Mouse (Mus musculus) frontal cortex, postnatal 36 days (tissue): ENCODE measurements at regions not wholly inside any gene's neighbourhood (a gene's known extent, or its start where the extent isn't known, plus 50 kb on each side); places are given as distances from the start of the nearest gene placed in this dataset.
A peak's percentile ranks its signal among the peaks of the same experiment; 100 is the strongest.
"Not testable (repeated sequence)": the region's sequence is repeated elsewhere in the genome, so short reads cannot be mapped to it uniquely, and the experiment has no call there.

ENCODE experiments used
- DNase-seq, 2 experiments: peaks; one replicate each; pipeline ENCODE4 v3.0.0; 2022; ENCODE audit warnings: low spot score in 2 of 2

- no peak for DNase-seq
Observed at GRCm38 (mm10) chr14:92622953-92623352, 1267.5 kb downstream of the Pcdh9 start.

DNA sequence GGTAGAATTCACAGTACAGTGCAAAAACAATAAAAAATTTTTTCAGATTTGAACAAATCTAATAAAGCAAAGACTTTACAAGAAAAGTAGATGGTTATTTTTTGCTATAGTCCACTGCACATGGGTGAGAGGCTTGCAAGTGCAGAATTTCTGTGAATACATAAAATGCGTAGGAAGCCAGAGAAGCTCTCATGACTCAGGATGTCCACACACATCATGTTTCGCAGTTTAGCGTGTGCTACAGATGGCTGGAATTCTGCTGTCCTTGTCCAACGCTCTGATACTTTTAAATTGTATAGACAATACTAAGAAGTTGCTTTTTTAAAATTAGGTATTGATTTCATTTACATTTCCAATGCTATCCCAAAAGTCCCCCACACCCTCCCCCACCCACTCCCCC lies 1274.9 kb downstream of the Pcdh9 start:
- peak in 1 of 2 experiments; percentile 34 for DNase-seq

DNA sequence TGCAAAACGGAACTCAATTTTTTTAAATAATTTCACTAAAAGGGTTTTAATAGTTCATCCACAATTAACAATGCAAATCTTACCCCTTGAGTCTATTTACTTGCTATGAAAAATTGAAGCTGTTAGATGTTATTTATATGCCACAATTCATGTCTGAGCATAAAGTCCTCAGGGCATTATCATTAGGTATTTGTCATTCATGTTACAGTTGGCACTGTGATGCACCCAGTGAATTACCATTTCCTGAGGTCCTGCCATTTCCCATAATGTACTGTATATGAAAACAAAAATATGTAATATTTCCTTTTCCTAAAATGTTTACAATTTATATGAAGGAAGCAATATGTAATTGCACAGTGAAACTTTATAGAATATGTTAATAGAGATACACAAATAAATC lies 1296.8 kb downstream of the Pcdh9 start:
- no peak for DNase-seq

DNA sequence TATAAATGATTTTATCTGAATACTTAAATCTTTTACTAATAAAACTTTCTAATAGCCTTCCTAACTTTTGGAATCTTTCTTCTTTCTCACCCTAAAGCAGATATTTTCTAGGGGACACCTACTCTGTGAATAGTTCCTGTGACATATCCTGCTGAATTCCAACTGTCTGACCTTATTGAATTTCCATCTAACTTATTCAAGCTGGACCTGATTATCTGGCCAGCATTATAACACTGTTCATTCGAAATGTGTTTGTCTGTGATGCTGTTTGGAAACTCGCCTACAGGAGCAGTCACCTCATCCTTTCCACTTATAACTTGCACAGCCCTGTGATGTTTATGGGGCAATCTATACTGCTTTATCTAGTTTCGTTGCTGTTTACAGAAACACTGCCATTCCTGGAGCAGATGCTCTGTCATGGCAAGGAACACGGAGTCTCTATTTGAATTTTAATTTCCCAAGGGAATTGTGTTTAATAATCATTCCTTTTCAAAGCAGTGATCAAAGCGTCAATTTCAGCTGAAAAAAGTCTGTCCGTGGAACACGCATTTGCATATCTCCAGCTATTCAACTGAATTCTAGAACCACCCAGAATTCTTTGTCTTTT lies 1298.8 kb downstream of the Pcdh9 start:
- no peak for DNase-seq

- DNase-seq: not testable (repeated sequence)
Observed at GRCm38 (mm10) chr14:92588236-92588635, 1302.2 kb downstream of the Pcdh9 start.

DNA sequence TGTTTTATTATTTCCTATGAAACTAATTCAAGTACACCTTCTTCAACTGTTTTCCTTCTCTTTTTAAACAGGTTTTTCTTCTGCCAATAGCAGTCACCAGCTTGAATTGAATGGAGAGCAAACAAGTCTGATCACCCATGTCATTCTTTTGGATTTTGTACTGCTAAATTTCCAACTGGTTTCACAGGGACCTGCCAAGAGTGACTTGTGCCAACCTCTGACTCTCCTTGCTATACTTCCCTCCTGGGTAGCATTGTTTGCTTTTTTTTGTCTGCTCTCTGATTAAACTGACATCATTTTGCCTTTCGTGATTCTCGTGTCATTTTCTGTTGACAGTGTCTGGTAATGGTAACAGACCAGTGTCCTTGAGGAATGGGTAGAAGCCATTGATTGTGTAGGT lies 1323.5 kb downstream of the Pcdh9 start:
- no peak for DNase-seq
